Mouse (Mus musculus) ES-Bruce4 (cell line): ENCODE measurements around the gene Col2a1. TPM values are rescaled to one million over a fixed set of nuclear protein-coding genes. Genes with fewer than 3 reads are reported as not detected.
A peak's percentile ranks its signal among the peaks of the same experiment; 100 is the strongest.

Source experiments
- H3K27ac ChIP-seq: 2 replicates; pipeline ENCODE4 v1.5.1; 2012; ENCODE audit warnings: low read length, inconsistent platforms; ENCODE audit not compliant: insufficient read depth
- H3K27me3 ChIP-seq: 2 replicates; pipeline ENCODE4 v1.6.1; 2012; ENCODE audit warnings: mild to moderate bottlenecking, low read length, inconsistent platforms; ENCODE audit not compliant: control insufficient read depth, poor library complexity, insufficient read depth, severe bottlenecking
- H3K36me3 ChIP-seq: 2 replicates; pipeline ENCODE4 v1.6.1; 2012; ENCODE audit warnings: inconsistent platforms, mild to moderate bottlenecking, low read length, moderate library complexity; ENCODE audit not compliant: control insufficient read depth, poor library complexity, insufficient read depth, severe bottlenecking
- H3K4me1 ChIP-seq: one replicate; pipeline ENCODE4 v1.8.1; 2011; ENCODE audit warnings: low read length; ENCODE audit not compliant: control insufficient read depth, insufficient read depth
- H3K4me3 ChIP-seq: 2 replicates; pipeline ENCODE4 v1.5.1; 2011; ENCODE audit warnings: low read depth, mild to moderate bottlenecking, low read length
- H3K9ac ChIP-seq: 2 replicates; pipeline ENCODE4 v1.6.1; 2012; ENCODE audit warnings: low read depth, mild to moderate bottlenecking, inconsistent platforms; ENCODE audit not compliant: poor library complexity, severe bottlenecking
- H3K9me3 ChIP-seq: replicated peaks from 2 replicates; pipeline ENCODE4 v1.6.1; 2012; ENCODE audit warnings: mild to moderate bottlenecking, low read length, inconsistent platforms; ENCODE audit not compliant: control insufficient read depth, poor library complexity, insufficient read depth, severe bottlenecking
- CTCF ChIP-seq: IDR thresholded peaks from one replicate; pipeline ENCODE4 v1.8.1; 2011; ENCODE audit warnings: low read depth, low read length
- EP300 ChIP-seq: IDR thresholded peaks from 2 replicates; pipeline ENCODE4 v1.6.1; 2011; ENCODE audit warnings: low read depth, low read length; ENCODE audit not compliant: insufficient read depth
- POLR2A ChIP-seq: IDR thresholded peaks from one replicate; pipeline ENCODE4 v1.8.1; 2011; ENCODE audit warnings: low read length; ENCODE audit not compliant: insufficient read depth
- polyA plus RNA-seq: library from polyadenylated mRNA; stranded (reverse); fragments of >200 nt; gene quantifications from 2 replicates; pipeline ENCODE4 v1.2.4, GENCODE M21; 2011; ENCODE audit warnings: low read depth; ENCODE audit not compliant: missing spikeins, insufficient read depth, insufficient read length

The Col2a1 gene
- polyA plus RNA-seq, 1 experiment: 12.9 TPM

DNA sequence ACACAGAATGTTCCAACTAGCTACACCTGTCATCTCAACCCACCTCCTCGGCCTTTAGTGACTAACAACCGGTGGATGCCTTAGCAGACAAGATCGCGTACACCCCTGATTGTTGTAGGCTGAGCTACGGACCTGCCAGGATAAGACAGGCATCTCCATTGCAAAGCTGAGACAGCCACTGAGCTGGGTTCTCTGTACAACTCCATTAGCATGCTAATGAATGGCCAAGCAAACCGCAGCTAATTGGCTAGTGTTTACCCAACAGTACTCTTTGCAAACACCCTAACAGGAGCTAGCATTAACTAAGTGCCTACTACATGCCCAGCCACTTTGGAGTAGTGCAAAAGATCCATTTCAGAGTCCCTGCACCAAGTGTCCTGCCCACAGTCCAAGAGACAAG is 8.3 kb upstream of the Col2a1 start:
- TF ChIP-seq POLR2A: no peak
- no peak for TF ChIP-seq EP300
- H3K4me1 ChIP-seq: peaks cover 1% of the 10 kb centered on the region

DNA sequence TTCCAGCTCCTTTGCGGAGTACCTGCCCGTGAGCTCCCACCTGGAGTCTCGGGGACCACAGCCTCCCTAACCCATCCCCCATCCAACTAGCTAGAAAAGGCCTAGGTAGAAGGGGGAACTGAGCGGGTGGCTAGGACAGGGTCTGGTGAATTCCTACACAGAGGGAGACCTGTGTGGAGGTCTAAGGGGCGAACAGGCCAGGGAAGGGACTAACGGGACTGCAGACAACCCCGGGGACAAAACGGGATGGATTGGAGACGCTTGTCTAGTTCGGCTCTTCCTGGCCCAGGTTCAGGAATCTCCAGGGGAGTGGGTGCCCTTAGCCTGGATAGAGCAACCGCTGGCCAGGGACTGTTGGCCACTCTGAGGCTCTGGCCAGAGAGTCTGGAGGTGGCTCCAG is 686 bp upstream of the Col2a1 start:
- Histone ChIP-seq H3K4me1 (peaks cover 3% of the 10 kb centered on the region), H3K36me3 (no peaks in the 10 kb centered on the region), H3K4me3 (peak overlapping the region; percentile 37), H3K27me3 (peaks cover 32% of the 10 kb centered on the region), H3K27ac (no peak overlapping the region), H3K9me3 (no peaks in the 10 kb centered on the region), H3K9ac (no peak overlapping the region; the same call in 1 of the 2 replicates)
- no peak for TF ChIP-seq CTCF
- TF ChIP-seq EP300: no peak
- no peak for TF ChIP-seq POLR2A

More for the DNA sequence above, 8.3 kb upstream of the Col2a1 start:
- Histone ChIP-seq H3K27ac (no peak overlapping the region), H3K9ac (no peak overlapping the region), H3K36me3 (no peaks in the 10 kb centered on the region), H3K27me3 (no peaks in the 10 kb centered on the region), H3K4me3 (no peak overlapping the region), H3K9me3 (no peaks in the 10 kb centered on the region)

DNA sequence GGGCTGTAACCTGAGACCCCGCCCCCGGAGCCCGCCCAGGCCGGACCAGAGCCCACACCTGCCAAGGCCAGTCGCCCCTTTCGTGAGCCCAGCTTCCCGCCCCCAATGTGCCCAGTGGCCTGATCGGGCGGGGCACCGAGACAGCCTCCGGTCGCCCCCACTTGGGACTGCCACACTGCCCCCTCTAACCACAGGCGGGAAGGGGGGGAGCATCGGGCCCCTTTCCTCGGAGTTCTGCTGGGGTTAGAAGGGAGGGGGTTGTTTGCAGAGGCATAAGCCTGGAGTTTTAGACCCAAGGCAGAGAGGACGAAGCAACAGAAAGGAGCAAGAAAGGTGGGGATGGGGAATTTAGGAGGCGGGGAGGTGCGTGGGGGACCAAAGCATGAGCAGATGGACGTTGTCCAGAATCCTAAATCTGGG is 255 bp upstream of the Col2a1 start:
- no peak overlapping the region for H3K27ac ChIP-seq

DNA sequence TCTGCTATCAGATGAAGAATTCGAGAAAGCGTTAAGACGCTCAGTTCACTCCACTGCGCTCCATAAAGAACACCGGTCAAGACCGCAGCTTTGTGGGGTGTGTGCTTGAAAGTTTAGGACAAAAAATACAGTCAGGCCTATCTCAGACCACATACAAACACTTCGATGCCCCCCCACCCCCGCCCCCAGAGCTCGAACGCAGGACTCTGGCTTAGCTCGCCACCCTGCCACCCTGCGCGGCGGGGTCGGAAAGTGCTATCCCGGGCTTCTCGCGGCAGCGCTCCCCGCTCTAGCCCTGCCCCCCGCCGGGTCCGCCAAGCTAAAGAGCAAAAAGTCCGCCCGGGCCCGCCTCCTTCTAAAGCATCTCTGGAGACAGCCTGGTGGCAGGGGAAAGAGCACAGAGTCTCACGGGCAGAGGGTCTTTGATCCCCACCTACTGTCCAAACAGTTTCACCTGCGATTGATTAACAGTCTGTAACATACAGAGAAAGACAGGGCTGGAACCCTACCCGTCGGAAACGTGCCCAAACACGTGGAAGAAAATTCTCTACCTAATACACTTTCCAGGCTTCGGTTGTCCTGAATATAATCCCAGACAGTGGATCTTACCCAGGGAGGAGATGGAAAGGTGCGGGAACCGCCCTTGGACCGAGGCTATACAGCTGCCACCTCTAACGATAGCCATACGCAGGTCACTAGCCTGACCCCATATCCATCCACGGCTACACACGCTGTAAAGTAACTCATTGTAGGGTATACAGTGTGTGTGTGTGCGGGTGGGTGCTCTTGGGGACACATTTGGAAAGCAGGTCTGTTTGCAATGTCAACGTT is 1.3 kb downstream of the Col2a1 start:
- no peak overlapping the region for H3K4me3 ChIP-seq
- H3K27me3 ChIP-seq: peaks cover 32% of the 10 kb centered on the region
- H3K36me3 ChIP-seq: no peaks in the 10 kb centered on the region
- TF ChIP-seq CTCF (no peak), POLR2A (no peak), EP300 (no peak)
- H3K4me1 ChIP-seq: peaks cover 3% of the 10 kb centered on the region
- no peak overlapping the region for H3K9ac ChIP-seq
- H3K27ac ChIP-seq: no peak overlapping the region
- H3K9me3 ChIP-seq: no peaks in the 10 kb centered on the region

More for the DNA sequence above, 255 bp upstream of the Col2a1 start:
- Histone ChIP-seq H3K9me3 (no peaks in the 10 kb centered on the region), H3K4me1 (peaks cover 3% of the 10 kb centered on the region), H3K4me3 (peak overlapping the region; percentile 37), H3K36me3 (no peaks in the 10 kb centered on the region), H3K9ac (peak overlapping the region; percentile 58), H3K27me3 (peaks cover 32% of the 10 kb centered on the region)
- TF ChIP-seq EP300: no peak
- no peak for TF ChIP-seq CTCF
- TF ChIP-seq POLR2A: no peak

DNA sequence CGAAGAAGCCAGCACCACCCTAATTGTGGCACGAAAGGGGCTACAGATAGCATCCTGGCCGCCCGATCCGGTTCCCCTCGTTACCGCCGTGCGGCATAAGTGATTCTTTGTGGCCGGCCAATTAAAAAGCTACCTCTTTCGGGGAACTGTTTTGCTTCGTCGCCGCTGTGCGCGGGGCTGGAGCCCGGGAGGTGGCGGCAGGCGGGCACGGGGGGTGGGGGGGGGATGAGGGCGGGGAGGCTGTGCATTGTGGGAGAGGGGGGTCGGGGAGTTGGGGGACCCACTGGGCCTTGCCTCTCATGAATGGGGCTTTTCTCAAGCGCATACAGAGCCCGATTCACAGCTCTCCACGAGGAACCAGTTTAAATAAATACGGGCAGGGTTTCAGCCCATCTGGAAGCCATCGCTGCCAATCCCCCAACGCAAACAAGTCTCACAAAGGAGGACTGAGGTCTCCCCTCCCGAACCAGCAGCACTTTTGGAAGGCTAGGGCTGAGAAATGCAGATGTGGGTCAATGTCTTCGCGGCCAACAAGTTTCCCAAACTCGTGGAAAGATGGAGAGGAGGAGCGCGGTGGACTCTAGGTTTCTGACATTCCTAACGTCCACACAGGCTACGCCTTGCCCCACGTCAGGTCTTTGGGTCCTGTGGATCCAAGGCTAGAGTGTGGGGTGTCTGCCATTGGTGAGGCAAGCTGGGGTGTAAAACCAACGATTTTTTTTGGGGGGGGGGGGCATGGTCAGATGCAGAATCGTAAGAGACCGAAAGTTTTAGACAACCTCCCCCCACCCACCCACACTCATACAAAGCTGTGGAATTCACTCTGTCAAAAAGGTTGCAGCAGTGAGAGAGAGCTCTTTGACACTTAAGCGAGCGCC is 2.1 kb downstream of the Col2a1 start:
- H3K4me1 ChIP-seq: peaks cover 3% of the 10 kb centered on the region
- no peaks in the 10 kb centered on the region for H3K9me3 ChIP-seq
- TF ChIP-seq CTCF (no peak), EP300 (no peak), POLR2A (no peak)
- peak overlapping the region; percentile 65 for H3K4me3 ChIP-seq
- no peaks in the 10 kb centered on the region for H3K36me3 ChIP-seq
- H3K27me3 ChIP-seq: peaks cover 32% of the 10 kb centered on the region
- no peak overlapping the region for H3K27ac ChIP-seq
- H3K9ac ChIP-seq: no peak overlapping the region
